Mouse (Mus musculus) natural killer cell, adult 2 months (primary cell): ENCODE data around the gene Dock3.

Experiments used
- DNase-seq, 2 experiments: peaks; one replicate each; pipeline ENCODE4 v3.0.0; 2022; ENCODE audit warnings: low spot score in 2 of 2

The Dock3 gene

DNA sequence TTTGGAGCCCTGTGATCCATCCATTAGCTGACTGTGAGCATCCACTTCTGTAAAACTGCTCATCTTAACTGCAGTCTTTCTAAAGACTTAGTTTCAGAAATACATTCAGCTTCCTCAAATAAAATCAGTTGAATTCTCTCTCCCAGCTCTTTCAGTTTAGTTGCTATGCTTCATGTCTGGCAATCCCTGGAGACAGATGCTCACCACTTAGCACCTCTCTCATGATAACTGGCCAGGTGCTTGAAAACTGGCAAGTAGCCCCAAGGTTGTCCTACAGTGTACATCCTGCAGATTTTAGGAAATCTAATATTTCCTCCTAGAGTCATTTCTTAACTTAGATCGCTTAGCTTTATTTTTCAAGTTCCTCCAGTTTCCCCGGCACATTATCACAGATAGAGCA is 193.8 kb downstream of the Dock3 start:
- no peak for DNase-seq

DNA sequence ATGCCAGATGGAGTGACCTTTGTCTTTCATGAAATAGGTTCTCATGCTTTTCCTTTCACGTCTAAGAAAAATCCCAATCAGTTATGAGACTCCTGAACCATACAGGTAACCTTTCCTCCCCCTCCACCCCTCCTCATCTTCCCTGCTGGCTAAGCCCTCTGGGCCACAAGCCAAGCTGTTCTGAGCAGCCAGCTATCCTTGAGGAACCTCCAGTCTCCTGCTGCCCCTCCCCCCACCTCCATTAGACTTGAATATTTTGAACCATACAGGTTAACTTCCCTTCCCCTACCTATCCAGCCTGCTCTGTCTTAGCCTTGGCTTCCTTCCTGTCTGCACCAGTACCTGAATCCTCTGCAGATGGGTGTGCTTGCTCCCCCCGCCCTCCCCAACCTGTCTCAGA is 204.1 kb downstream of the Dock3 start:
- no peak for DNase-seq

DNA sequence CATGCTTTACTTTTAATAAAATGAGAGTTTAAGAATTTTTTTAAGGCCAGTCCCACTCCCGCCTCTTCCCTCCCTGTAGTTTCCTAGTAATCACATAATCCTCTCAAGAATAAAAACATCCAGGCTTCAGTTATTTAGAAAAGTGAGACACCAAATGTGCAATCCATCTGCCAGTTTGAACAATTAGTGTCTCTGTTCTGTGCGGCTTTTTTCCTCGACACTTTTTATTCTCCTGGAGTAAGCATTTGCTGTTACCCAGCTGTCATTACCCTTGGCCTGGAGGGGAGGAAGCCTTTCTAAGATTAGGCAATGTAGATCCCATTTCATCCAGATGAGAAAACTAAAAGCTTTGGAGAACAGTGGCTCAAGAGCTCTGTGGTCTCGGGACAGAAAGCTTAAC is 221.9 kb downstream of the Dock3 start:
- DNase-seq, result no peak

GRCm38 (mm10) chr9:107003187-107003586 is 228.5 kb downstream of the Dock3 start:
- DNase-seq, result no peak

DNA sequence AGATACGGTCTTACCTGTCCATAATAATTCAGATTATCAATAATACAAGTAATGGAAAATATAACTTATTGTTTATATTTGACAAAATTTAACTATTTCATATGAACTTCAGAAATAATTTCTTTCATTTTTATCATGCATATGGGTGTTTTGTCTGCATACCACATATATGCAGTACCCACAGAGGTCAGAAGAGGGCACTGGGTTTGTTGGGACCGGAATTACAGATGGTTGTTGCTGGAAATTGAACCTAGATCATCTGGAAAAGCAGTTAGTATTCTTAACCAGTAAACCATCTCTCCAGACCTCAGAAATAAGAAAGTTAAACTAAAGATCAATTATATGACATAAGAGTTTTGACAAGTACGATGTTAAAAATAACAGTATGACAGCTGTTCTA is 261.0 kb downstream of the Dock3 start:
- no peak for DNase-seq

DNA sequence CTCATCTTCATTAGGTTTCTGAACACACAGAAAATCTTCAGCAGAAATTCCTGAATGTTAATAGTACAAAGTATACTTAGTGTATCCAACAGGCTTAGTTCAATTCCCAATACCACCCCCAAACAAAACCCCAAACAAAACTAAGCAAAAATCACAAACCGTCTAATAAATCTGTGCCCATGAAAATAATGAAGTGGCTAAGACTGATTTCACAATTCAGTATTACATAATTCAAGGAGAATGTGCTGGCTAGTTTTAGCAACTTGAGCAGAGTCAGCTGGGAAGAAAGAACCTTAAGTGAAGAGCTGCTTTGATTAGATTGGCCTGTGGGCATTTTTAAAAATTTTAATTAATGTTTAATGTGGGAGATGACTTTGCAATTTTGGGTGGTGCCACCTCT is 273.3 kb downstream of the Dock3 start:
- DNase-seq, result no peak

- DNase-seq, result no peak
Measured at GRCm38 (mm10) chr9:106955486-106955885, 276.2 kb downstream of the Dock3 start.

DNA sequence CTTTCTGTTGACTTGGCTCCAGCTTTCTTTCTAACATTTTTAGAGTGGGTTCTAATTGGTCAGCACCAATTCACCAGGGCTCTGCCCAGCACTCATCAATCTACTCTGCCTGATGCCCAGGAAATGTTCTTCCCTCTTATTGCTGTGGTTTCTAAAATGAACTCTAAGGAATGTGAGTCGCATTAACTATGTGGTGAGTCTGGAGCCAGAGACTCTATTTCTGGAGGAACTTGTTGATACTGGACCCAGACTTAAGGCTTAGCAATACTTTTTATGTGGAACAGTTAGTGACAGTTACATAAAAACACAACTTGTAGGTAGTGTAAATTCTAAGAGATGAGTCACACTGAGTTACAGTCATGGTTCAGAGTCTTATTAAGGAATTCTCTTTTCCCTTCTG is 296.7 kb downstream of the Dock3 start:
- no peak for DNase-seq

DNA sequence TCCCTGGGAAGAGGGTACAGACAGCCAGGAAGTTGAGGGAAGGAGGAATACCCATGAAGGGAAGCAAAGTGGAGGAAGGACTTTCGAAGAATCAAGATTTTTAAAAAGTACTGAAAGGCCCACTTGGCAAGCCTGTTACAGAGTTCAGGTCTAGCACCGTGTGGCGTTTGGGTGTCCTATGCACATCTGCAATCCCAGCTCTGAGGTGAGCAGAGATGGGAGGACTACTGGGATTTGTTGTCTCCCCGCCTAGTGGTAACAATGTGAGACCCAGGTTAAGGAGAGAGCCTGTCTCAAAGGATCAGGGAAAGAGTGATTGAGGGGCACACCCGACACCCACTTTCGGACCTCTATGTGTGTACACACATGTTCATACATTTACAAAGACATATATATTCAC is 316.8 kb downstream of the Dock3 start:
- no peak for DNase-seq

- DNase-seq, result no peak
Measured at GRCm38 (mm10) chr9:106913759-106914158, 317.9 kb downstream of the Dock3 start.

DNA sequence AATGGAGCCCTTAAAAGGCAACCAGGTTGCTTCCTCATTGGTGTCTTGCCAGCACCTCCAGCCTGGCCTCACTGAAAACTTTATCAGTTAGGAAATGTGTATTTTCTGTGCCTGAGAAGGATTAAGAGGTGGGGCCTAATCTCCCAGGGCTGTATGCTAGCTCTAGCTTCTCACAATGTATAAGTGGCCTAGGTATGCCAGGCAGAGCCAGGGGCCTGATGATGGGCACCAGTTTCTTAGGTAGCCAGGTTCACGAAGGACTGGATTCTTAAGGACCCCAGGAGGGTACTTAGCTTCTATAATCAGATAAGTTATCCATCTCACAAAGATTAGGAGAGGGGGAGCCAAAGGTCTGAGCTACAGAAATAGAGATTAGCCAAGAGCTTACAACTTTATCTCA is 320.1 kb downstream of the Dock3 start:
- no peak for DNase-seq

- DNase-seq, result no peak
Measured at GRCm38 (mm10) chr9:106908715-106909114, 323.0 kb downstream of the Dock3 start.

GRCm38 (mm10) chr9:106908174-106908573 is 323.5 kb downstream of the Dock3 start:
- DNase-seq, result no peak

DNA sequence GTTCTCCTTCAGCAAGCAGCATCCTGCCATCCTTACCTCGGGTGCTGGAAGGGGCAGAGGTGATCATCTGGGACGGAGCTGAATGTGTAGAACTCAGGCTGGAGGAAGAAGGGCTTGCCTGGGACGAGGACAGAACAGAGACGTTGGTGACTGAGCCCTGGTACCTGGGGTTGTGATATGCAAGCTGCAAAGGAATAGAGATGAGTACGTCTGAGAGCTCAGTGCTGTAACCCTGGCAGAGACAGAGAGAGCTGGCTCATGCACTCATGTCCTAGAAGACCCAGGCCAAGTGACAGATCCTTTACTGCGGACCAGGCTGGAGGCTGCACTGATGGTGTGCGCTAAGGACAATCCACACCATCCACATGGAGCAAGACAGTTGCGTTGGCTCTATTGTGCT is 325.1 kb downstream of the Dock3 start:
- DNase-seq, result no peak

DNA sequence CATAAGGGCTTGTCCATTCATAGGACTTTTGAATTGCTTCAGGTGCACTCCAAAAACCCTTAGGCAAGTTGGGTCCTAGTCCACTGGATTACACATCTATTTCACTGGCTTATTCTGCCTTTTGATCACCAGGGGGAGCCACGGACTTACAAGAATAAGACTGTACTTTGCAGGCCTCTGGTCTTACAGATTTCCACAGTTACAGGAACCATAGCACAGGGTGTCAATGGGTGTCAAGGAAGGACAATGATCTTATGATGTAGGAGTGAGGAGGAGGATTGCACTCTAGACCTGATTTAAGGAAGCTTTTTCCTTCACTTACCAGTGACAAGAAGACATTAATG is 327.9 kb downstream of the Dock3 start:
- peak in 1 of 2 experiments; percentile 39 for DNase-seq

- no peak for DNase-seq
Measured at GRCm38 (mm10) chr9:106903099-106903790, 328.5 kb downstream of the Dock3 start.

- DNase-seq, result no peak
Measured at GRCm38 (mm10) chr9:106901596-106901995, 330.1 kb downstream of the Dock3 start.

DNA sequence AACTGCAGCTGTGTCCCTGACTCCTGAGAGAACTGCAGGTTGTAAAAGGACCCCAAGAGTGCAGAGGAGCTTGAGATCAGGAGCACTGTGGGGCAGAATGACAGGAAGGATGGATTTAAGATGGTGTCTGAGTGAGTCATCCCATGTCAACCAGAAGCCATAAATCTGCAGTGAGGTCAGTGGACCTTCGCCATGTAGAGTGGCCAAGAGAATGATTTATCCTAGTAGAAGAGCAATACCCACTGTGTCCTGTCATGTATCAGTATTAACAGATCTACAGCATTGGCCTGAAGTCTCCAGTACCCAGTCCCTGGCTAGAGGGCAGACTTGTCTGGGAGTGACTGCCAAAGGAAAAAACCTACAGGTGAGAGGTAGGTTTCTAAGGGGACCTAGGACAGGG is 332.8 kb downstream of the Dock3 start:
- no peak for DNase-seq

- DNase-seq, result no peak
Measured at GRCm38 (mm10) chr9:106893327-106893726, 338.4 kb downstream of the Dock3 start.

GRCm38 (mm10) chr9:106892552-106892875 is 339.2 kb downstream of the Dock3 start:
- no peak for DNase-seq

DNA sequence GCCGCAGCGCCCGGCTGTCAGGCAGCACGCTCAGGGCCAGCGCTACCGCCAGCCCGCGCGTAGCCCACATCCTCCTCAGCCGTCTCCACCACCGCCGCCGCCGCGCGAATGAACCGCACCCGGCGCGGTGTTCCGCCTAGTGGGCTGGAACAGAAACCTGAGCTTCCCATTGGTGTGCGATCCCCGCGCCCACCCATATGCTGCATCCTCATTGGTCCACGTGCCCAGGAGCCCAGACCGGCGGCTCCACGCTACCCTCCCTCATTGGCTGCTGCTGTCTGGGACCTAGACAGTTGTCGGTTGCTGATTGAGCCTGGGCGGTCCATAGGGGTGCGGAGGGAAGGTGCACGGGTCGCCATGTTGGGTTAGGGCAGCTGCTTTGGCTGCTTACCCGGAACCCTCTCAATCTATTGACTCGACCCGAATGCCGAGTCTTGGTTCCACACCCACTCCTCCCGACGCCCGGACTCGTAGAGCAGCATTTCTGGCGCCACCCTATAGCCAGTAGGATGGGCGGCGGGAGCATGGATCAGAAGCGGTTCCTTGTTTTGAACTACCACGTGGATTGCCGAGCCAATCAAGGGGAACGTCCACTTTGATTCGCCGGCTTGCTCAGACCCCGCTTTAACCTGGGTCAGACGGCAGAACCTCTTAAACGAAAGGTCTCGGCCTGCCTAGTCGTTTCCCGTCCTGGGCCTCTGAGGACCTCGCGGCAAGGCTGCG is 339.7 kb downstream of the Dock3 start, which contains the start of gene Manf:
Gene Manf (minus strand): TSS at position 151 of the 723 bp plus-strand sequence.
- peak; percentile 97 for DNase-seq

DNA sequence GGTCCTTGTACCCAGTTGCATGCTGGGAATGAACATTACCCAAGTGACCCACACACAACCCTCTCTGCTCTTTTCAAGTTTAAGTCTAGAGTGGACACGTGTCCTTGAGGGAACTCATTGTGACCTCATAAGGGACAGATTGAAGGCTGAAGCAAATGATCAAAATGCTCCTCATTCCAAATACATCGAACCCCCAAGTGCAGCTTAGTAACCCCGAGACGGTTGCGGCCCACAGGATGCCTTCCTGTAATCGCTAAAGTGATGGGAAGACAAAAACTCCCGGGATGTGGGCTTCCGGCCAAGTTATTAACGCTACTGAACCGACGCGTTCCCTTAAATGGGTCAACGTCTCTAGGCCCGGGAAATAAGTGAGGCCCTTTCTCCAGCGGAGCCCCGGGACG is 340.4 kb downstream of the Dock3 start:
- DNase-seq, result no peak

- no peak for DNase-seq
Measured at GRCm38 (mm10) chr9:106890496-106891240, 341.0 kb downstream of the Dock3 start.
